Mouse (Mus musculus): ENCODE measurements around the gene Rps6kb2.

GRCm38 (mm10) chr19:4134354-4134753 is 28.8 kb downstream of the Rps6kb2 start:
- TF ChIP-seq EP300 (IDR thresholded peaks at IDR 0.05; ENCODE audit: low read depth) (no peak), CTCF (IDR thresholded peaks at IDR 0.05; ENCODE audit: low read depth) (no peak)
